Mouse (Mus musculus) heart, adult 2 months (tissue): ENCODE results near the gene Dpp4. TPM values are rescaled to one million over a fixed set of nuclear protein-coding genes. Genes with fewer than 3 reads are reported as not detected.

Source experiments
- DNase-seq, 2 experiments: peaks; one replicate each; pipeline ENCODE4 v3.0.0; 2021
- H3K27ac ChIP-seq: fragments of 200-600 bp; 2 replicates; pipeline ENCODE4 v1.8.1; 2022
- H3K27me3 ChIP-seq: fragments of 200-500 bp; 2 replicates; pipeline ENCODE4 v1.6.1; 2012; ENCODE audit warnings: mild to moderate bottlenecking, low read length, inconsistent platforms, mixed read lengths; ENCODE audit not compliant: control insufficient read depth, insufficient read depth
- H3K36me3 ChIP-seq: fragments of 200-500 bp; 2 replicates; pipeline ENCODE4 v1.6.1; 2012; ENCODE audit warnings: low read length, inconsistent platforms; ENCODE audit not compliant: control insufficient read depth, insufficient read depth
- H3K4me1 ChIP-seq: fragments of 200-500 bp; 2 replicates; pipeline ENCODE4 v1.6.1; 2011; ENCODE audit warnings: low read length; ENCODE audit not compliant: control insufficient read depth, insufficient read depth
- H3K4me3 ChIP-seq: fragments of 200-600 bp; 2 replicates; pipeline ENCODE4 v1.8.1; 2022
- H3K79me2 ChIP-seq: fragments of 200-500 bp; replicated peaks from 2 replicates; pipeline ENCODE4 v1.6.1; 2012; ENCODE audit warnings: mild to moderate bottlenecking, inconsistent platforms, low read length, moderate library complexity, mixed read lengths; ENCODE audit not compliant: control insufficient read depth, insufficient read depth
- H3K9ac ChIP-seq: fragments of 200-500 bp; 2 replicates; pipeline ENCODE4 v1.6.1; 2012; ENCODE audit warnings: low read depth, mild to moderate bottlenecking, control low read depth, inconsistent platforms, low read length, mixed read lengths
- CTCF ChIP-seq: fragments of 200-600 bp; IDR thresholded peaks from 2 replicates; pipeline ENCODE4 v1.8.1; 2022; ENCODE audit warnings: antibody characterized with exemption, mild to moderate bottlenecking, moderate library complexity
- EP300 ChIP-seq: fragments of 200-500 bp; IDR thresholded peaks from 2 replicates; pipeline ENCODE4 v1.6.1; 2011; ENCODE audit warnings: low read depth, low read length, control low read depth; ENCODE audit not compliant: insufficient read depth
- POLR2A ChIP-seq: fragments of 200-500 bp; IDR thresholded peaks from 2 replicates; pipeline ENCODE4 v1.6.1; 2011; ENCODE audit warnings: mild to moderate bottlenecking, low read depth, low read length, control low read depth; ENCODE audit not compliant: insufficient read depth
- WGBS: fragments of 180-500 bp; shearing (Covaris S2); methylation state at CpG from one replicate; pipeline ENCODE4 v1.1.7; 2018; 5-methylcytosine and 5-hydroxymethylcytosine counted together
- intact Hi-C: fragments of 180-260 bp; cut with DNase I; formaldehyde crosslinking; loops from one replicate; pipeline ENCODE4 v1.15.1; 2025
- polyA plus RNA-seq: library from polyadenylated mRNA; depleted of rRNA; stranded (reverse); fragments of >200 nt; gene quantifications from 2 replicates; pipeline ENCODE4 v1.2.3, GENCODE M21; 2012
- total RNA-seq, 2 experiments: library from RNA; stranded (reverse); gene quantifications; 2 replicates each; pipeline ENCODE4 v1.2.3; 2021

Dpp4 gene
- total and polyA plus RNA-seq, 3 experiments, result 2.4 to 4.2 (median 4.1) TPM

DNA sequence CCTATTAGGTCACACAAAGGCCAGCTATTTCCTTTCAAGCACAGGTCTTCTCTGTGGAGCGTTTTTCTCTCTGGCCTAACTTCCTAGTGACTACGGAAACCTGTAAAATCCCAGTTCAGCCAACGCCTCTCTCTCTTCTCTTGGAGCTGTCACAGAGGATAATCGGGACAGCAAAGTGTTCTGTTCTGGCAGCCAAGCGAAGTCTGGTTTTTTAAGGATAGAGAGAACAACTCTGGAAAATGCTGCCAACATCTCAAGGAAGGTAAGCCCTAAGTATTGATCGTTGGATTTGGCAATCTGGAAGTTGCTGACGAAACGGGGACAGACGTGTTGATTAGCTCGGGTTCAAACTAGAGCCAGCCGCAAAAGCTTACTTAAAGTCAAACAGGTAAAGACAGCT lies 43.0 kb upstream of the Dpp4 start:
- Histone ChIP-seq H3K36me3 (no peaks in the 10 kb centered on the region), H3K27ac (no peak overlapping the region), H3K79me2 (no peaks in the 10 kb centered on the region), H3K4me3 (no peak overlapping the region), H3K27me3 (no peaks in the 10 kb centered on the region), H3K9ac (no peak overlapping the region), H3K4me1 (no peaks in the 10 kb centered on the region)
- WGBS, result 70% methylated on average over 11 of the region's 11 CpGs
- TF ChIP-seq POLR2A (no peak), CTCF (no peak), EP300 (no peak)
- intact Hi-C loops, result loop anchor here (5.0 to 10.0 kb wide), 2 partner anchors 170 to 468 kb away; no protein-coding TSS in a partner anchor
- no peak for DNase-seq

DNA sequence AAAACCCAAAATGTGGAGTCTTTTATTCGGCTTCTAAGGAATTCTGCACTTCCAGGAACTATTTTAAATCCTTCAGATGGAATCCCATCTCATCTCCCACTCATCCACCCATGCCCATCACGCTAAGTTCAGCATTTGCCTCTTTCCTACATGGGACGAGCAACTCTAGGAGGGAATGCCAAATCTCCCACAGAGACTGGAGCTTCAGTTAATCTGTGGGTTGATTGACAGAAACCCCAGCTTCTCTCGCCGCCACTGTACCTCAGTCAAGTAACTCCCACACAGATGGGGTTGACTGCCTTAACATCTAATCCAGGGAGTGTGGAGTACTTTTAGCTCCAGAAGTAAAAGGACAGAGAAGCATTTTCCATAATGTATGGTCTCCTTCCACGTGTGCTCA lies 42.0 kb upstream of the Dpp4 start:
- Histone ChIP-seq H3K36me3 (no peaks in the 10 kb centered on the region), H3K4me1 (no peaks in the 10 kb centered on the region), H3K27ac (no peak overlapping the region), H3K79me2 (no peaks in the 10 kb centered on the region), H3K4me3 (no peak overlapping the region), H3K9ac (no peak overlapping the region), H3K27me3 (no peaks in the 10 kb centered on the region)
- intact Hi-C loops, result loop anchor here (10.0 kb wide), 1 partner anchor 171 kb away; no protein-coding TSS in a partner anchor
- 84% methylated on average over 6 of the region's 6 CpGs for WGBS
- DNase-seq, result no peak
- TF ChIP-seq EP300 (no peak), POLR2A (no peak), CTCF (no peak)

DNA sequence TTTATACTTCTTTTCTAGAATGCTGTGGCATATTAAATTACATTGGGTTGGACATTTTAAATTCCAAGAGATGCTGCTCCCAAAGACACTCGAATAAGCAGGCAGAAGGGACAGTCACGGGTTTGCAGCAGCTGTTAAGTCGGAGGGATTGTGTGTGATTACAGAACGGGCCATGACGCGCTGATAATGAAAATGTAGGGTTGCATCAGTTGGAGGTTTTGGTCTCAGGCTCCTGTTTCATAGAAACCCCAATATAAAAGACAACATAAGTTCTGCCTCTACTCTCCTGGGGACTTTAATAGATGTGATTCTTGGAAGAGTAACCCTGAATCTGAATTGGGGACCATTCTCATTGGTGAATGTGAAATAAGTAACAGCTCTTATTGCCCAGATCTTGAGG lies 38.3 kb upstream of the Dpp4 start:
- H3K27ac ChIP-seq, result no peak overlapping the region
- H3K4me1 ChIP-seq, result no peaks in the 10 kb centered on the region
- intact Hi-C loops, result loop anchor here (10.0 kb wide), 1 partner anchor 174 kb away; no protein-coding TSS in a partner anchor
- 84% methylated on average over 6 of the region's 6 CpGs for WGBS
- no peak overlapping the region for H3K4me3 ChIP-seq
- DNase-seq, result no peak
- TF ChIP-seq POLR2A, result no peak
- TF ChIP-seq EP300, result no peak
- TF ChIP-seq CTCF, result no peak
- no peaks in the 10 kb centered on the region for H3K79me2 ChIP-seq
- H3K27me3 ChIP-seq, result no peaks in the 10 kb centered on the region
- H3K9ac ChIP-seq, result no peak overlapping the region
- H3K36me3 ChIP-seq, result no peaks in the 10 kb centered on the region

DNA sequence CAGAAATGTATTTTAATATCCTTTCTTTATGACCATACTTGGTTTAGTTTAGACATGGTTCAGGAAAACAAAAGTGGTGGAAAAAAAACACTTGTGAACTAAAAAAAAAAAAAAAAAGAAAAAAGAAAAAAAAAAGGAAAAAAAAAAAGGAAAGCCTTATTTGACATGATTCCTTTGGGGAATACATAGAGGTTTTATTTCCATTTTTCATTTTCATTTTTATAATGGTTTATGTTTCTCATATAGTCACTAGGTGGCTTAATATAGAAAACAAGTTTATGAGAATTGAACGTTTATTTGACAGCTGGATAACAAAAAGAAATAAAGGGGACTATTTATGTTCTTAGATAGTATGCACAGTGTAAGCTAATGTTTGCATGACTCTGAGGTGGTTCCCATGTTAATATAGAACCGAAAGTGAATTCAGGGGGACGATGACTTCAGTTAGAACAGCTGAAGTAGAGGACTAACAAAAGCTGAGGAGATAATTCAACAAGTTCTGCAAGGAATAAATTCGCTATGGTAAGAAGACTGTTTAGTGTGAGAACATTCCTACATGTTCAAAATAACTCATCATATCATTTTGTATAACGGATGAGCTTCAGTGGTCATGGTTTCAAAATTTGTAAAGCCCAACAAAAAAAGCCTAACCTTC lies 37.8 kb upstream of the Dpp4 start:
- Histone ChIP-seq H3K27ac (no peak overlapping the region), H3K9ac (no peak overlapping the region), H3K27me3 (no peaks in the 10 kb centered on the region), H3K4me1 (no peaks in the 10 kb centered on the region), H3K4me3 (no peak overlapping the region), H3K36me3 (no peaks in the 10 kb centered on the region), H3K79me2 (no peaks in the 10 kb centered on the region)
- TF ChIP-seq EP300, result no peak
- WGBS, result 74% methylated on average over 5 of the region's 5 CpGs
- no peak for DNase-seq
- intact Hi-C loops, result loop anchor here (10.0 kb wide), 1 partner anchor 175 kb away; no protein-coding TSS in a partner anchor

DNA sequence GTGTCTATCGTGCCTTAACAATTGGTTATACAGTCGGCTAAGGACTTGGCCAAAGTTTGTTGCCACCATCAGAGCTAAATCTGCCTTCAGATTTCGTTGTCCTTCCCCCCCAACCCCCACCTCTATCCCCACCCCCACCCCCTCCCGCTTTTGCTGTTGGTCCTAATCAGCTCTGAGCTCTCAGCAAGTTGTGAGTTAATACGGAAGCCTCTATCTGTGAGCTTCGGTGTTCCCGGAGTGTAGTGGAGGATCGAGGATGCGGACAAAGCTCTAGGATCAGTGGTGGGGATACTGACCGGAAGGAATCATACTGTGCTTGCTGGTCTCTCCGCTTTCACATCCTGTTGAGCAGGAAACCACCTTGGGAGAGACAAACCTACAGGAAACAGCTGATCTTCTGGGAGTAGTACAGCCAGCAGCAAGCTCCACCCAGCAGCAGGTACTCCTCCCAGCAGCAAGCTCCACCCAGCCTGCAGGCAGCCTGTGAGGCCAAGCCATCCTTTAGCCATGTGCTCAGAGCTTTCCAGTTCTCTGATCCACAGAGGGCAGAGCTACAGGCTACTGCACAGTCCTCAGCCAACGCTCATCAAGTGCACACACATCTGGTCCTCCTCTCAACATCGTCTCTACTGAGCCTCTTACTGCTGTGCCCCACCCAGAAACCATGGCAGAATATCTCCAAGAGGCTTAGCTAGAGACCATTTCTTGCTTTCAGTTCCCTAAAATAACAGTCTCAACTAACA lies 28.9 kb upstream of the Dpp4 start:
- intact Hi-C loops, result no loop called here
- no peaks in the 10 kb centered on the region; the same call in 1 of the 2 replicates for H3K4me1 ChIP-seq
- H3K27me3 ChIP-seq, result no peaks in the 10 kb centered on the region
- 13% methylated on average over 13 of the region's 13 CpGs for WGBS
- H3K4me3 ChIP-seq, result peak overlapping the region; percentile 1; the same call in 1 of the 2 replicates
- H3K36me3 ChIP-seq, result no peaks in the 10 kb centered on the region
- peak; percentile 55 to 71 for DNase-seq
- no peak overlapping the region for H3K9ac ChIP-seq
- no peak for TF ChIP-seq EP300
- no peak for TF ChIP-seq CTCF
- H3K27ac ChIP-seq, result no peak overlapping the region
- H3K79me2 ChIP-seq, result no peaks in the 10 kb centered on the region

DNA sequence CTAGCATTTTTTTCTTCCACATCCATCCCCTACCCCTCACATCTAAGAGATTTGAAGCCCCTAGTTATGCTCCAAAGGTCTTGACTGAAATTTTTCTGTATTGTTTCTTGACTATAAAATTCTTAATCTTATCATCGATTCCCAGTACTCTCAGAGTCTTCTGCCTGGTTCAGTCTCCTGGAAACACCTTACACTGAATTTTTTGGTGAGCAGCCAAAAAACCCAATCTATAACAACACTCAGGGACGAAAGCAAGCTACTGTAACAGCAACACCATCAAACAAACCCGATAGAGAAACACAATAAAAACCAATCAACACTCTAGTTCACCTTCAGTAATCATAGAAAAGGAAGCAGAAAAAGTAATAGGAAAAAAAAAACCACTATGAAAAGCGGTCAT lies 28.1 kb upstream of the Dpp4 start:
- intact Hi-C loops, result no loop called here
- TF ChIP-seq CTCF (no peak), POLR2A (no peak), EP300 (no peak)
- no peak overlapping the region for H3K9ac ChIP-seq
- H3K79me2 ChIP-seq, result no peaks in the 10 kb centered on the region
- H3K27me3 ChIP-seq, result no peaks in the 10 kb centered on the region
- no peak overlapping the region for H3K27ac ChIP-seq
- no peak for DNase-seq
- 68% methylated on average over 4 of the region's 4 CpGs for WGBS
- no peak overlapping the region for H3K4me3 ChIP-seq
- no peaks in the 10 kb centered on the region for H3K36me3 ChIP-seq
- no peaks in the 10 kb centered on the region; the same call in 1 of the 2 replicates for H3K4me1 ChIP-seq
